27 mouse cellular contexts compared by ENCODE assay signal in genomic region chr2:141698320-141698719, GRCm38 (mm10).
DNase-seq lines count a peak whose midpoint lies in the region; ATAC-seq lines count a peak whose summit lies in the region.
"Had no signal": no experiment of that assay in that cellular context is flagged by ENCODE, and none has a peak within 500 bp of the region (broad histone marks: within the 10 kb centered on the region; RNA-seq: fewer than 3 reads in every experiment).

No protein-coding gene starts in this region.

- 0 out of 2 replicates have a peak, but pooled peaks have one; percentile 18 for ATAC-seq in kidney, embryonic 15.5 days (replicated peaks; ENCODE audit: low FRiP score)
- ATAC-seq in erythroblast, adult 5-6 weeks (replicated peaks; ENCODE audit: low FRiP score, poor library complexity, severe bottlenecking): no peak
- ATAC-seq: CD4-positive, CD25-positive, alpha-beta regulatory T cell, adult 4 months; forebrain, embryonic 14.5 days; intestine, postnatal 0 days had no signal

- H3K4me3 ChIP-seq in kidney, embryonic 15.5 days (replicated peaks): no peak overlapping the region
- H3K4me3 ChIP-seq: embryonic facial prominence, embryonic 10.5 days; embryonic facial prominence, embryonic 15.5 days; heart, embryonic 13.5 days; limb, embryonic 13.5 days; neural tube, embryonic 12.5 days had no signal

- H3K4me1 ChIP-seq in kidney, embryonic 15.5 days: 0 out of 2 replicates have a peak, but pooled peaks cover 10% of the 10 kb centered on the region
- H3K4me1 ChIP-seq: embryonic facial prominence, embryonic 10.5 days; embryonic facial prominence, embryonic 15.5 days; neural tube, embryonic 12.5 days had no signal

- WGBS in kidney, embryonic 15.5 days: 53% methylated on average over 4 of the region's 4 CpGs

- no peaks in the 10 kb centered on the region for H3K36me3 ChIP-seq in kidney, embryonic 15.5 days
- H3K36me3 ChIP-seq: embryonic facial prominence, embryonic 10.5 days; embryonic facial prominence, embryonic 15.5 days; heart, embryonic 13.5 days; limb, embryonic 13.5 days; neural tube, embryonic 12.5 days had no signal

- H3K27ac ChIP-seq in kidney, embryonic 15.5 days: no peak overlapping the region
- H3K27ac ChIP-seq: embryonic facial prominence, embryonic 10.5 days; embryonic facial prominence, embryonic 15.5 days; heart, embryonic 13.5 days; hindbrain, embryonic 14.5 days; limb, embryonic 13.5 days; neural tube, embryonic 12.5 days; stomach, postnatal 0 days had no signal

- H3K9ac ChIP-seq in kidney, embryonic 15.5 days: no peak overlapping the region
- H3K9ac ChIP-seq: embryonic facial prominence, embryonic 15.5 days; heart, embryonic 13.5 days; hindbrain, embryonic 14.5 days; limb, embryonic 13.5 days; neural tube, embryonic 12.5 days had no signal

- 0 out of 2 replicates have a peak, but pooled peaks cover 5% of the 10 kb centered on the region for H3K9me3 ChIP-seq in kidney, embryonic 15.5 days (replicated peaks)
- H3K9me3 ChIP-seq: embryonic facial prominence, embryonic 10.5 days; embryonic facial prominence, embryonic 15.5 days; heart, embryonic 13.5 days; neural tube, embryonic 12.5 days had no signal

- no peak overlapping the region for H3K4me2 ChIP-seq in kidney, embryonic 15.5 days
- H3K4me2 ChIP-seq: embryonic facial prominence, embryonic 15.5 days; heart, embryonic 13.5 days; hindbrain, embryonic 14.5 days; limb, embryonic 13.5 days; liver, embryonic 11.5 days; neural tube, embryonic 12.5 days had no signal

- DNase-seq in kidney, postnatal 25 days: no peak
- peak; percentile 18 to 19 for DNase-seq in cerebellum, adult 18-20 months
- peak; percentile 46 for DNase-seq in cerebellum, adult 9-10 months
- DNase-seq in gonadal fat pad, adult 2 months (ENCODE audit: low read depth): peak; percentile 95
- no peak for DNase-seq in urinary bladder, postnatal 14 days (ENCODE audit: low spot score)
- DNase-seq: adrenal gland, postnatal 25 days; heart, postnatal 10 days; kidney, adult 9 months; kidney, postnatal 14 days; lung, postnatal 10 days; midbrain, embryonic 14.5 days; right cerebral cortex, adult 18-20 months; thymus, adult 18-20 months; thymus, postnatal 36 days had no signal

- no peaks in the 10 kb centered on the region for H3K27me3 ChIP-seq in kidney, embryonic 15.5 days
- H3K27me3 ChIP-seq: embryonic facial prominence, embryonic 15.5 days; heart, embryonic 13.5 days; limb, embryonic 13.5 days; neural tube, embryonic 12.5 days had no signal

Comparison
In these comparisons a context has a peak if more than half of its experiments do, and no peak if none do; other contexts are left out.
1. DNase-seq: peak in cerebellum, adult 18-20 months (2 of 2), cerebellum, adult 9-10 months (single experiment) and gonadal fat pad, adult 2 months (single experiment); none in kidney, postnatal 25 days (0 of 2) and urinary bladder, postnatal 14 days (single experiment).